Mouse (Mus musculus): ENCODE measurements around the gene P2ry2.
A peak's percentile ranks its signal among the peaks of the same experiment; 100 is the strongest.

The P2ry2 gene

GRCm38 (mm10) chr7:101026836-101027235 is 14.2 kb upstream of the P2ry2 start:
- no peak for DNase-seq

GRCm38 (mm10) chr7:101017492-101017891 is 4.8 kb upstream of the P2ry2 start:
- DNase-seq = no peak

- DNase-seq = no peak
These were observed 4.4 kb upstream of the P2ry2 start for GRCm38 (mm10) chr7:101017021-101017461.

- DNase-seq = no peak
These were observed 2.3 kb upstream of the P2ry2 start for GRCm38 (mm10) chr7:101014985-101015384.

DNA sequence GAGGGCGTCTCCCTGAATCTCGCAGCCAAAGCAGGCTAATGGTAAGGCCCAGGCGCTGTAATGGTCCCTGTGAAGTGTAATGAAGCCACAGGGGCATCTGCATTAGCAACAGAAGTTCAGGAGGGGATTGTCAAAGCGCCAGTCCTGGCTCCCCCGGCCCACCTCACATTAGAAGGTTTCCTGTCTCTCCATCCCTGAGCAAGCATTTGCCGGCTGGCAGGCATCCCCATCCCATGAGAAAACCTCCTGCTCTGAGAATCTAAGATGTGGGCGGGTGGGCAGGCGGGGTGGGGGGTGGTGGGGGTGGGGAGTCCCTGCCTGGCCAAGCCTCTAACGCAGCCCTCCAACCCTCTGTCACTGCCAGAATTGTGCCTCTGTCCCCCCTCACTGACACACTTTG is 1.4 kb upstream of the P2ry2 start:
- no peak for DNase-seq

- DNase-seq = no peak
These were observed 842 bp downstream of the P2ry2 start for GRCm38 (mm10) chr7:101011681-101012367.

GRCm38 (mm10) chr7:101010741-101011140 is 1.9 kb downstream of the P2ry2 start:
- no peak for DNase-seq

DNA sequence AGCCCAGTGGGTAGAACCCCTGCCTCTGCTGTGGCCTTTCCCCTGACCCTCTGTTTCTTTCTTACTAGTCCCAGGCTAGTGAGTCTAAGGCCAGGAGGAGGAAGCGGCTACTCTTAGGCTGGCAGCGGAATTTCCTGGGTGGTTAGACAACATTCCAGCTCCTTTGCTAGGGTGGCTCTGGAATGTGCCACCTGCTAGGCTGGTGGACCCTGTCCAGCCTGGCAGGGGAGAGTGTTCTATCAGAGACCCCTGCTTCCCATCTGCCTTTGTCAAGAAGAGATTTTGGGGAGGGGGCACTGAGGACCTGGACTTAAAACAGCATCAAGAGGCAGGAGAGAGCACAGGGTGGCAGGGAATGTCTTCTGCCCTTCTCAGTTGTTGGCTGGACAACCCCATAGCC is 6.5 kb downstream of the P2ry2 start:
- DNase-seq = no peak

GRCm38 (mm10) chr7:101005119-101005518 is 7.5 kb downstream of the P2ry2 start:
- no peak for DNase-seq

- DNase-seq = no peak
These were observed 9.0 kb downstream of the P2ry2 start for GRCm38 (mm10) chr7:101003442-101004326.

DNA sequence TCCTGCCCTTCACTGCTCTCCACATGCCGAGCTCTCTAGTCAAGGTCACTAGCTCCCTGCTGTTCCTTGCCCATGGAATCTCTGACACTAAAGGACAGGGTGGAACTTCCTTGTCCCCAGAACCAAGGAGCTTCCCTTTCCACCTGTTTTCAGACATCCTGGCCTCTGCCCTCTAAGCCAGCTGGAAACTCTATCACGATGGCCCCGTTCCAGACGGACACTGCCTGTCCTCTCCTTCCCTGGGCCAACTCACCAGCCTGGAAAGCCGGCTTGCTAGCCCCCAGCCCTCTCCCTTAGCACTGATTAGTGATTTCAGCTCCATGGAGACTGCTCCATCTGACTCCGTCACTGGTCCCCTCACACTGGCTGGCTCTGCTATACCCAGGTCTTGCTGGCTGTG is 10.4 kb downstream of the P2ry2 start:
- no peak for DNase-seq

DNA sequence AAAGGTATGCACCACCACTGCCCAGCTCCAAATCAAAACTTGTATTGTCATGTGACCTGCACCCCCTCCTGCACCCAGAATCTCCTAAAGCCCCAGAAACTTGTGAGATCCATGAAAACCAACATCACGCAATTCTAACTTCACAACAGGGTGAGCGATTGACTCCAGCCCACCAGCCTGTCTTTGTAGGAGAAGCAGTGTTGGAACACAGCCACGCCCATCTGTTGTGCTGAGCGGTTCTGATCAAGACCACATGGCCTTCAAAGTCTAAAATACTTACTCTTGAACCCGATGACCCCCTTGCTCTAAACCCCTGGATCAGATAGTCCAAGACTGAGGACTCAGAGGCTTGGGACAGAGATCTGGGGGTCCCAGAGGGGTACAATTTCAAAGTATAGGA is 13.0 kb downstream of the P2ry2 start:
- DNase-seq = no peak

- DNase-seq = no peak
These were observed 14.1 kb downstream of the P2ry2 start for GRCm38 (mm10) chr7:100998578-100998960.

- no peak for DNase-seq
These were observed 14.6 kb downstream of the P2ry2 start for GRCm38 (mm10) chr7:100997951-100998577.

- DNase-seq = no peak
These were observed 15.5 kb downstream of the P2ry2 start for GRCm38 (mm10) chr7:100997215-100997614.

- no peak for DNase-seq
These were observed 16.7 kb downstream of the P2ry2 start for GRCm38 (mm10) chr7:100995951-100996350.

GRCm38 (mm10) chr7:100995260-100995864 is 17.3 kb downstream of the P2ry2 start:
- DNase-seq = no peak

GRCm38 (mm10) chr7:100993166-100993565 is 19.5 kb downstream of the P2ry2 start:
- DNase-seq = no peak

DNA sequence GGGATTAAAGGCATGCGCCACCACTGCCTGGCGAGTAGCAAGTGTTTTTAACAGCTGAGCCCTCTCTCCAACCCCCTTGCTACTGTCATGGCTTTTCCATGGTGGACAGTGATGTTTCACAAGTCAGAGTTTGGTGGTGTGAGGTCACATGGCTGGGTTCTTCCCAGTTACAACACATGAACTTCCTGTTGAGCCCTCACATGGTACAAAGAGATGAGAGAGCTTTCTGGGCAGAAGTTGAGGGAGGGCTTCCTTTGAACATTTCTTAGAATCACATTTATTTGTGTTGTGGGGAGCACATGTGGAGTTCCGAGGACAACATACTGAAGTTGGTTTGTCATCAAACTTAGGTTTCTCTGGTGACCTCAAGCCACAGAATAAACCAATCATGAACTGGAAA is 20.7 kb downstream of the P2ry2 start:
- no peak for DNase-seq

GRCm38 (mm10) chr7:100990636-100991311 is 21.9 kb downstream of the P2ry2 start:
- no peak for DNase-seq

DNA sequence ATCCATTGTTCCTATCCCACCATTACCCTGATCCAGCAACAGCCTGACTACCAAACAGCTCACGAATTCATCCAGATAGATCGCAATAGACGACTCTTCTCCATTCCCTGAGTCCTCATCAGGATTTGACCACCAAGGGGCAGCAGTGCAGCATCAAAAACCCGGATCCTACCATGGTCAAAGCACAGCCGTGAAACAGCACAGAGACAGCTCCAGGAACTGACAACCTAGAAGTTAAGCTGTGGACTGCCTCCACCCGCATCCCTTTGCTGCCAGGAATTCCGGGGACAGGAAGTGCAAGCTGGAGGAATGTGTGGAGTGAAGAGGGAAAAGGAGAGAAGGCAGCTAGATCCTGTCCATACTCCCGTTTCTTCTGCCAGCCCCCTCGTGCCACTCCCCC is 24.6 kb downstream of the P2ry2 start:
- DNase-seq = peak; percentile 12
